Mouse (Mus musculus): Measurements from ENCODE around the gene Mfsd13b. TPM values are rescaled to one million over a fixed set of nuclear protein-coding genes. Genes with fewer than 3 reads are reported as not detected.

Gene Mfsd13b
- total RNA-seq (2023), result not detected in 4 replicates

GRCm38 (mm10) chr7:120982200-120982841, at the start of gene Mfsd13b, which contains the start of gene Cdr2:
TSS of gene Mfsd13b (plus strand) at chr7:120982509.
TSS of gene Cdr2 (minus strand) at chr7:120982312.

GRCm38 (mm10) chr7:121033856-121034652, 51.7 kb downstream of the Mfsd13b start, which contains the start of gene Mettl9:
TSS of gene Mettl9 (plus strand) at chr7:121034445.

Other genes starting within 250 kb of the Mfsd13b start
- not detected in 4 replicates for gene Vwa3a, start 243.2 kb upstream of the Mfsd13b start, total RNA-seq (2023)
- gene Gm5737, start 170.1 kb upstream of the Mfsd13b start, total RNA-seq (2023), result not detected in 4 replicates
- gene Eef2k, start 139.7 kb upstream of the Mfsd13b start, total RNA-seq (2023), result 26.5 to 37.5 TPM (median 31.7 TPM) in 4 replicates
- gene Polr3e, start 64.8 kb upstream of the Mfsd13b start, total RNA-seq (2023), result 29.8 to 38.1 TPM (median 31.0 TPM) in 4 replicates
- 3.1 to 5.8 TPM (median 3.8 TPM) in 4 replicates for gene Cdr2, start 197 bp upstream of the Mfsd13b start, total RNA-seq (2023)
- gene Mettl9, start 51.9 kb downstream of the Mfsd13b start, total RNA-seq (2023), result 13.1 to 24.1 TPM (median 18.7 TPM) in 4 replicates
- gene Igsf6, start 92.1 kb downstream of the Mfsd13b start, total RNA-seq (2023), result 0.69 to 1.5 TPM (median 1.1 TPM) in 4 replicates
- gene Otoa, start 99.1 kb downstream of the Mfsd13b start, total RNA-seq (2023), result 1.5 to 2.7 TPM (median 1.9 TPM) in 4 replicates